Mouse (Mus musculus): ENCODE results near the gene Fat2. TPM values are rescaled to one million over a fixed set of nuclear protein-coding genes. Genes with fewer than 3 reads are reported as not detected.

The Fat2 gene
- total RNA-seq, 2 experiments from 2014 or later, result 0.07 to 0.18 TPM

- intact Hi-C loops (cut with DNase I; ENCODE audit: low total_unique reads), result loop anchor here (5.0 kb wide), 1 partner anchor 115 kb away; no protein-coding TSS in a partner anchor
- DNase-seq, result peak; percentile 85
These were observed 74.4 kb downstream of the Fat2 start for GRCm38 (mm10) chr11:55262000-55262399.

GRCm38 (mm10) chr11:55261105-55261504 lies 75.3 kb downstream of the Fat2 start:
- intact Hi-C loops (cut with DNase I; ENCODE audit: low total_unique reads), result loop anchor here (5.0 kb wide), 1 partner anchor 116 kb away; no protein-coding TSS in a partner anchor
- no peak for DNase-seq

- intact Hi-C loops (cut with DNase I; ENCODE audit: low total_unique reads), result loop anchor here (5.0 kb wide), 1 partner anchor 51 kb away; the partner anchor contains the start of gene Slc36a1
- no peak for DNase-seq
These were observed 83.0 kb downstream of the Fat2 start for GRCm38 (mm10) chr11:55253391-55253790.

GRCm38 (mm10) chr11:55250527-55250926 lies 85.8 kb downstream of the Fat2 start:
- intact Hi-C loops (cut with DNase I; ENCODE audit: low total_unique reads), result loop anchor here (5.0 kb wide), 1 partner anchor 48 kb away; the partner anchor contains the start of gene Slc36a1
- DNase-seq, result peak; percentile 2

- DNase-seq, result peak; percentile 48
- intact Hi-C loops (cut with DNase I; ENCODE audit: low total_unique reads), result no loop called here
These were observed 95.8 kb downstream of the Fat2 start for GRCm38 (mm10) chr11:55240556-55240955.

- no peak for DNase-seq
- intact Hi-C loops (cut with DNase I; ENCODE audit: low total_unique reads), result loop anchor here (5.0 kb wide), 1 partner anchor 37 kb away; the partner anchor contains the start of gene Slc36a1
These were observed 96.9 kb downstream of the Fat2 start for GRCm38 (mm10) chr11:55239496-55239895.

GRCm38 (mm10) chr11:55236815-55237214 lies 99.5 kb downstream of the Fat2 start:
- intact Hi-C loops (cut with DNase I; ENCODE audit: low total_unique reads), result loop anchor here (5.0 kb wide), 1 partner anchor 35 kb away; the partner anchor contains the start of gene Slc36a1
- DNase-seq, result no peak

GRCm38 (mm10) chr11:55234791-55235190 lies 101.6 kb downstream of the Fat2 start:
- no peak for DNase-seq
- intact Hi-C loops (cut with DNase I; ENCODE audit: low total_unique reads), result loop anchor here (5.0 kb wide), 1 partner anchor 32 kb away; the partner anchor contains the start of gene Slc36a1

GRCm38 (mm10) chr11:55234288-55234687 lies 102.1 kb downstream of the Fat2 start:
- intact Hi-C loops (cut with DNase I; ENCODE audit: low total_unique reads), result no loop called here

GRCm38 (mm10) chr11:55231034-55231433 lies 105.3 kb downstream of the Fat2 start:
- intact Hi-C loops (cut with DNase I; ENCODE audit: low total_unique reads), result no loop called here
- no peak for DNase-seq

More at GRCm38 (mm10) chr11:55234288-55234687, 102.1 kb downstream of the Fat2 start:
- DNase-seq, result no peak

- DNase-seq, result no peak
- intact Hi-C loops (cut with DNase I; ENCODE audit: low total_unique reads), result no loop called here
These were observed 115.1 kb downstream of the Fat2 start for GRCm38 (mm10) chr11:55221306-55221705.

- DNase-seq, result no peak
- intact Hi-C loops (cut with DNase I; ENCODE audit: low total_unique reads), result no loop called here
These were observed 117.9 kb downstream of the Fat2 start for GRCm38 (mm10) chr11:55218473-55218872.

GRCm38 (mm10) chr11:55217880-55218279 lies 118.5 kb downstream of the Fat2 start:
- intact Hi-C loops (cut with DNase I; ENCODE audit: low total_unique reads), result no loop called here
- no peak for DNase-seq

- intact Hi-C loops (cut with DNase I; ENCODE audit: low total_unique reads), result no loop called here
These were observed 118.9 kb downstream of the Fat2 start for GRCm38 (mm10) chr11:55217418-55217817.

GRCm38 (mm10) chr11:55216830-55217229 lies 119.5 kb downstream of the Fat2 start:
- intact Hi-C loops (cut with DNase I; ENCODE audit: low total_unique reads), result no loop called here
- DNase-seq, result no peak

More at GRCm38 (mm10) chr11:55217418-55217817, 118.9 kb downstream of the Fat2 start:
- no peak for DNase-seq

GRCm38 (mm10) chr11:55216061-55216460 lies 120.3 kb downstream of the Fat2 start:
- no peak for DNase-seq
- intact Hi-C loops (cut with DNase I; ENCODE audit: low total_unique reads), result no loop called here

- intact Hi-C loops (cut with DNase I; ENCODE audit: low total_unique reads), result loop anchor here (5.0 kb wide), 1 partner anchor 232 kb away; no protein-coding TSS in a partner anchor
- no peak for DNase-seq
These were observed 121.4 kb downstream of the Fat2 start for GRCm38 (mm10) chr11:55214978-55215377.

GRCm38 (mm10) chr11:55214161-55214560 lies 122.2 kb downstream of the Fat2 start:
- intact Hi-C loops (cut with DNase I; ENCODE audit: low total_unique reads), result loop anchor here (5.0 kb wide), 1 partner anchor 233 kb away; no protein-coding TSS in a partner anchor
- peak; percentile 25 for DNase-seq

- intact Hi-C loops (cut with DNase I; ENCODE audit: low total_unique reads), result loop anchor here (5.0 kb wide), 1 partner anchor 234 kb away; no protein-coding TSS in a partner anchor
- DNase-seq, result no peak
These were observed 122.8 kb downstream of the Fat2 start for GRCm38 (mm10) chr11:55213518-55213917.

- intact Hi-C loops (cut with DNase I; ENCODE audit: low total_unique reads), result loop anchor here (5.0 kb wide), 1 partner anchor 238 kb away; no protein-coding TSS in a partner anchor
- DNase-seq, result no peak
These were observed 126.6 kb downstream of the Fat2 start for GRCm38 (mm10) chr11:55209626-55210353.

- DNase-seq, result no peak
- intact Hi-C loops (cut with DNase I; ENCODE audit: low total_unique reads), result no loop called here
These were observed 127.3 kb downstream of the Fat2 start for GRCm38 (mm10) chr11:55209032-55209431.
